Mouse (Mus musculus) embryonic stem cell, embryonic (primary cell): ENCODE measurements at regions not wholly inside any gene's neighbourhood (a gene's known extent, or its start where the extent isn't known, plus 50 kb on each side); places are given as distances from the start of the nearest gene placed in this dataset.
"Not testable (repeated sequence)": the region's sequence is repeated elsewhere in the genome, so short reads cannot be mapped to it uniquely, and the experiment has no call there.

ENCODE experiments used
- CTCF ChIA-PET, 4 experiments: fragments of 300-600 bp in 2 of 4; fragments of 350-600 bp in 2 of 4; sonication (Branson Sonifier 250); formaldehyde crosslinking; loops; one replicate each; lab custom pipeline; 2022; ENCODE audit warnings: inconsistent platforms in 2 of 4; lab: Charles Lee
- POLR2A ChIA-PET, 4 experiments: fragments of 300-600 bp in 2 of 4; fragments of 350-600 bp in 2 of 4; sonication (Branson Sonifier 250); formaldehyde crosslinking; loops; one replicate each; lab custom pipeline; 2022; ENCODE audit warnings: antibody characterized with exemption in 4 of 4, inconsistent platforms in 1 of 4; lab: Charles Lee

- CTCF ChIA-PET: no interaction called here
- POLR2A ChIA-PET: no interaction called here
Observed at GRCm38 (mm10) chr12:39660420-39660819, 377.4 kb downstream of the Arl4a start.

DNA sequence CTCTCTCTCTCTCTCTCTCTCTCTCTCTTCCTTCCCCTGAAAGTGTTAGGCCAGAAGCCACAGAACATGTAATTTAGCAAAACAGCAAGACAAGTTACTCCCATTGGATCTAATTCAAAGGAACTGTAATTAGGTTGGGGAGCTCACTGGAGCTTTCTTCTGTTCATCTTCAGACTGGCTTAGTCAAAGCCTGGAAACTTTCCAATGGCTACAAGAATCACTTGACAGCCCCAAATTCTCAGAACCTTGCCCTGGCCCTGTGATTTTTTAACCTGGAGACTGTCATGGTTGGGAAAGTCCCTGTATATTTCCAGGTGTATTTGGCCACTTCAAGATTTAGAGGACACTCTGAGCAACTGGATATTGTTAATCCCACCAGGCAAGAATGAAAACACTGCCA is 381.2 kb downstream of the Arl4a start:
- POLR2A ChIA-PET: no interaction called here
- CTCF ChIA-PET: no interaction called here

- CTCF ChIA-PET: no interaction called here
- POLR2A ChIA-PET: no interaction called here
Observed at GRCm38 (mm10) chr12:39648952-39649351, 388.9 kb downstream of the Arl4a start.

GRCm38 (mm10) chr12:39646556-39646955 is 391.3 kb downstream of the Arl4a start:
- POLR2A ChIA-PET: no interaction called here
- CTCF ChIA-PET: no interaction called here

- ChIA-PET CTCF (no interaction called here), POLR2A (no interaction called here)
Observed at GRCm38 (mm10) chr12:39645581-39645980, 392.2 kb downstream of the Arl4a start.

DNA sequence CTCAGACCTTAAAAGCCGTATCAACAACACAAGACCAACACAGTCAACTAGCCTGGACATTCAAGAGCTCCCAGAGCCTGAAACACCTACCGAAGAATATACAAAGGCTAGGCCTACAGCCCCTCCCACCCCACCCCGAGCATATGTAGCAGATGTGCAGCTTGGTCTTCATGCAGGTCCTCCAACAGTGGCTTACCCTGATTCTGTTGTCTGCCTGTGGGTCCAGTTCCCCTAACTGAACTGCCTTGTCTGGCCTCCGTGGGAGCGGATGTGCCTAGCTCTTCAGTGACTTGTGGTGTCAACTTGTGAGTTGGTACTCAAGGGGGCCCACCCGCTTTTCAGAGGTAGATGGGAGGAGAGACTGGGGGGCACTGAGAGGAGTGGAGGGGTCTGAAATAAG is 398.6 kb downstream of the Arl4a start:
- ChIA-PET CTCF (no interaction called here), POLR2A (no interaction called here)

DNA sequence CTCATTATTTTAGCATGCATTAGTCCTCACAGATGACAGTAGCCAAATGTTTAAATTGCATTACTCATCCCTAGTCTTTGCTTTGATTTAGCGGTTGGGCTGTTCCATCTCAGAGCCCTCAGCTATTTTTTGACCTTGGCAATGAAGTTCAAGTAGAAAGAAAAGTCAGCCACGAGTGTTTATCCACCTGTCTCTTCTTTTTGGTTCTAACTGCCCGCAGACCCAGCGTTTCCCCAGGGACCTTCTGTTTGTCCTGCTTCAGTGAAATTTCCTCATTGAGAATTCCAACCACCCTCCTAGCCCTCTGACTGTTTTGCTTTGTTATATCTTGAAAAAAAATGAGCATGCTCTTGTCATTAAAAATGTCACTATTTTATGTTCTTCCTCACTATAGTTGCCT is 403.5 kb downstream of the Arl4a start:
- POLR2A ChIA-PET: interaction anchor here in 1 of 4 experiments (0.6 kb wide), 1 partner anchor 426 kb away, joined by 8 read pairs; no protein-coding TSS in a partner anchor
- CTCF ChIA-PET: no interaction called here

DNA sequence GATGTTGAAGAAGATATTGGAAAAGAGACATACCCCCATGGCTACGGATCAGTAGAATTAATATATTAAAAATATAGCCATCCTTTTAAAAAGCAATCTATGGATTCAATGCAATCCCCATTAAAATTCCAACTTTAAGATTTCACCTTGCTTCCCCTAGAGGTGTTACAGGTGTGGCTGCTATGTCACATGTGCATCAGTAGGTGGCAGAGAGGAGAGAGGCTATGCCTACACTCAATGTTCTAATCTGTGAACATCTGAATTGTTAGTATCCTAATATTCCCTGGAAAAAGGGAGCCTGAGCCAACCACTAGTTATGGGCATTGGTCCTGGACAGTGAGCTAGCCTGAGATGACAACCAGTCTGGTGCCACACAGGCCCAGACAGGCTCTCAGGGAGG is 416.6 kb downstream of the Arl4a start:
- ChIA-PET POLR2A (no interaction called here), CTCF (no interaction called here)

GRCm38 (mm10) chr12:39605289-39605688 is 432.5 kb downstream of the Arl4a start:
- POLR2A ChIA-PET: no interaction called here
- CTCF ChIA-PET: no interaction called here

DNA sequence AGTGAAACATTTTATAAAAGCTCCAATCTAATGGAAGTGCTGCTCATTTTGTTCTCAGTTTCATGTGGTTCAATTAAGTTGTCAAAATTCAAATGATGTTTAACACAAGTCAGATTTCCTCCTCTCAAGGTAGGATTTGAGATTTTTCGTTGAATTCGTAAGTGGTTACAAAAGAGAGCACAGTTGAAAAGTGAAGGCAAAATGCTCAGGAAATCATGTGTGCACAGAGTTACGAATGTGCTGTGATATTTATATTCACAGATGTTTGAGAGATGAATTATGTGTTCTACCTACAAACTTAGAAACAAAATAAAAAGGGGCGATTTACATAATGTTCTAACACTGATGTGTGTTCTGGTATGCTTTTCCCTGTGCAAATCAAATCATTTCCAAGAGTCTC is 433.1 kb downstream of the Arl4a start:
- ChIA-PET POLR2A (no interaction called here), CTCF (no interaction called here)

GRCm38 (mm10) chr12:39594726-39595125 is 443.1 kb downstream of the Arl4a start:
- ChIA-PET CTCF (no interaction called here), POLR2A (no interaction called here)

GRCm38 (mm10) chr12:39593781-39594180 is 444.0 kb downstream of the Arl4a start:
- CTCF ChIA-PET, POLR2A ChIA-PET: not testable (repeated sequence)

DNA sequence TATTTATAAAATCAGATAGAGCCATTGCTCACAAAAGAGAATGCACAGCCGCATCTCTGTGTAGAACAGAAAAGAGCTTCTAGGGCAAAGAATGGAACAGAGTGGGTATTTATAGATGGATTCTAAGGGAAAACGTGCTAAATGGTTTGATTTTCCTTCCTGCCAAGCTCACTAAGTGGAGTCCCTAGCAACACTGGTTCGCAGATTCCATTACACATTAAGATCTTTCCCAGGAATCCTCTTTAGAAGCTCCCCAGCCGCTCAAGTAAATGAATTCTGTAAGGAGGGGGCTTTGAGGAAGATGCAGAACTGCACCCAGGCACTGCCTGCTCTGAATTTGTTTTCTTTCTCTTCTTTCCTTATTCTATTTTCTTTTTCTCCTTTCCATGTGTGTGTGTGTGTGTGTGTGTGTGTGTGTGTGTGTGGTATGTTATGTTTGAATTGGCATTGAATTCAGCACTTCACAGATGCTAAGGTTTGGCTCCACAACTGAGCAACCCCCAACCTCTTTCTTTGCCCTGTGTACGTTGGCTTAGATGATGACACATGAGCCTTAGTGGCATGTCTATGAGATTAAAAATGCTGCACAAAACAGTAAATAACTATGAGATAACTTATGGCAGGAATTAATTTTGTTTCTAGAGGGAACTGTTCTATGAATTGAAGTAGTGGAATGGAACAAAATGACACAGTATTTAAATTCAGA is 450.5 kb downstream of the Arl4a start:
- POLR2A ChIA-PET: no interaction called here
- CTCF ChIA-PET: no interaction called here

DNA sequence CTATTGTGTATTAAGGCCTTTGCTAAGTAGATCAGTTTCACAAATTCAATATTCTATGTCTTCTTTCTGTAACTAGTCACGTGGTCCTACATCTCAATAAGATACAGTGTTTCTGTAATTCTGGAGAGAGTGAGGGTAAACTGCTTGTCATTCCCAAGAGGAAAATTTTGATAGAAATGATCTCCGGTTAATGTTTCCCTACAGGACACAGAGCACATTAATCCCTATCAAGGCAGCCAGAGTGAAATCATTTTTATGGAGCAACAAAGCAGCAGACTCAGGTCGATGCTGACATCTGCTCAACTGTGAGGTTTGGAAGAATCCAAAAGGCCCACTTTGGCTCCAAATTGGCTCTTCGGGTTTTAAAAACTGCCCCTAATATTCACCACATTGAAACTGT is 451.7 kb downstream of the Arl4a start:
- CTCF ChIA-PET: no interaction called here
- POLR2A ChIA-PET: no interaction called here

- POLR2A ChIA-PET: no interaction called here
- CTCF ChIA-PET: no interaction called here
Observed at GRCm38 (mm10) chr12:39577610-39578009, 460.2 kb downstream of the Arl4a start.

- ChIA-PET CTCF (no interaction called here), POLR2A (no interaction called here)
Observed at GRCm38 (mm10) chr12:39572802-39573201, 465.0 kb downstream of the Arl4a start.

- POLR2A ChIA-PET: no interaction called here
- CTCF ChIA-PET: no interaction called here
Observed at GRCm38 (mm10) chr12:39572147-39572546, 465.7 kb downstream of the Arl4a start.

GRCm38 (mm10) chr12:39560734-39561446 is 476.9 kb downstream of the Arl4a start:
- ChIA-PET POLR2A (no interaction called here), CTCF (no interaction called here)

DNA sequence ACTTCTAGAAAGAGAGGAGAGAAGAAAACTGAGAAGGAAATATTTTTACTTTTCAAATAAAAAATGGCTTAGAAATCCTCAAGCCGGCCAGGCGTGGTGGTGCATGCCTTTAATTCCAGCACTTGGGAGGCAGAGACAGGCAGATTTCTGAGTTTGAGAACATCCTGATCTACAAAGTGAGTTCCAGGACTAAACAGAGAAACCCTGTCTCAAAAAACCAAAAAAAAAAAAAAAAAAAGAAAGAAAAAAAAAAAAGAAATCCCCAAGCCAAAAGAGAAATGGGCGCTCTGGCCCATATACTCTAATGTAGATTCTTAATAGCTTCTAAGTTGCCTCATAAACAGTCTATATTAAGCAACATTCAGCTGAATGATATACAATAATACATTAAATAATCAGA is 479.3 kb downstream of the Arl4a start:
- POLR2A ChIA-PET: interaction anchor here in 1 of 4 experiments (0.7 kb wide), 1 partner anchor 938 kb away, joined by 6 read pairs; no protein-coding TSS in a partner anchor
- CTCF ChIA-PET: interaction anchor here in 1 of 4 experiments (0.7 kb wide), 1 partner anchor 491 kb away, joined by 3 read pairs; no protein-coding TSS in a partner anchor

- ChIA-PET CTCF (interaction anchor here in 1 of 4 experiments (0.6 kb wide), 1 partner anchor 655 kb away, joined by 4 read pairs; no protein-coding TSS in a partner anchor), POLR2A (no interaction called here)
Observed at GRCm38 (mm10) chr12:39536326-39536725, 501.5 kb downstream of the Arl4a start.

DNA sequence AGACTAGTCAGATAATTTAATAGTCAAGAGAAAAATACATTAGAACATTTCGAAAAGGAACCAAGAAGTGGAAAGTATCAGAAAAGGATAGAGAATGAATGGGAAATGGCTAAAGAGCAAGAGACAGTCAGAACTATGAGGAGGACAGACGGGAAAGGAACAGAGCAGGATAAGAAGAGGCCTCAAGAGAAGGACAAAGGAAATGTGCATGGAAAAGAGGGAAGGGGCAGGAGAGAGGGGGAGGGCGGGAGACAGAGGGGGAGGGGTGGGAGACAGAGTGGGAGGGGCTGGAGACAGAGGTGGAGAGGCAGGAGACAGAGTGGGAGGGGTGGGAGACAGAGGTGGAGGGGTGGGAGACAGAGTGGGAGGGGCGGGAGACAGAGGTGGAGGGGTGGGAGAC is 509.7 kb downstream of the Arl4a start:
- ChIA-PET POLR2A (no interaction called here), CTCF (no interaction called here)
